Mouse (Mus musculus): ENCODE measurements around the gene Map3k6. TPM values are rescaled to one million over a fixed set of nuclear protein-coding genes. Genes with fewer than 3 reads are reported as not detected.

Gene Map3k6
- polyA plus RNA-seq, 1 experiment from 2014 or later: 3.4 TPM

DNA sequence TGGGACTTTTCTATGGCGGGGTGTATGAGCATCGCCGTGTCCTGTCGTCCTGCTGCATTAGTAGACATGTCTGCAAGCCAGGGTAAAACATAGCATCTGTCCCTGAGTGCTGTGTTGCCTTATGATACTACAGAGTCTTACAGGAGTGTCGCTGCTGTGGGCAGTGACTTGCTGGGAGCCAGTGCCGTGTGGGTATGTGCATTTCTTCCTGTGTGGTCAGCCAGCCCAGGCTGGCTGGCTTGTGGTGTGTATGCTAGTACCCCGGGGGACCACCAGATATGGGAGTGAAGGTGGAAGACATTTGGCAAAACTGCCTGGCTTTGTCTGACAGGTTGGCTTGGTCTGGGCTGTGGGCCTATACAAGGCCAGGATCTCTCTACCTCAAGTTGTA lies 21.8 kb downstream of the Map3k6 start:
- Histone ChIP-seq H3K4me3 (ENCODE audit: low read depth, low read length) (peak overlapping the region; percentile 6; the same call in 1 of the 2 replicates), H3K27ac (ENCODE audit: low read length) (peak overlapping the region; percentile 27; the same call in 1 of the 2 replicates), H3K9me3 (ENCODE audit: control insufficient read depth, low read depth, low read length) (no peaks in the 10 kb centered on the region), H3K4me2 (replicated peaks; ENCODE audit: low read depth, low read length) (no peak overlapping the region), H3K36me3 (ENCODE audit: control insufficient read depth, insufficient read depth, low read length) (peaks cover 20% of the 10 kb centered on the region; the same call in 1 of the 2 replicates), H3K4me1 (ENCODE audit: control insufficient read depth, insufficient read depth, low read length) (0 out of 2 replicates have a peak, but pooled peaks cover 3% of the 10 kb centered on the region), H3K27me3 (ENCODE audit: control insufficient read depth, insufficient read depth, low read length) (no peaks in the 10 kb centered on the region), H3K9ac (replicated peaks; ENCODE audit: low read depth, low read length) (no peak overlapping the region)
- WGBS: 70% methylated on average over 7 of the region's 7 CpGs
- no peak for ATAC-seq (ENCODE audit: insufficient number of reproducible peaks, insufficient read depth, low FRiP score, low read depth)

DNA sequence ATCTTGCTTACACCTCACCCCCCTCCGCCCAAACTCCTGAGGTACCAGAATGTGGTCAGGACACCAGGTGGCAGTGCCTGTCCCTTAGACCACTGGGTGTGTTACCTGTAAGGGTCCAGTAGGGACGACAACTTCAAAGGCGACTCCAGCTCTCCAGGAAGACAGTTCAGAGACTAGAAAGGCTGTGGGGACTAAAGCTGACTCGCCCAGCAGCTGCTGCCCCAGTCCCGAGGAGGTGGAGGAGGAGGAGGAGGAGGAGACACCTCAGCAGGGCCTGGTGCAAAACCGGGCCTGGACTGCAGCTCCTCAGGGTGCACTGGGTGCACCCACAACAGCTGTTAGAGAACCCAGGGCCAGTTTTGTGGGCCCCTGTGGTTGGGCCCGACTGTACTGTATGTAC lies 22.3 kb downstream of the Map3k6 start, which contains the start of gene Sytl1:
Gene Sytl1, minus strand, starts transcription at position 232 of the 400 bp plus-strand sequence.
- H3K36me3 ChIP-seq (ENCODE audit: control insufficient read depth, insufficient read depth, low read length): peaks cover 24% of the 10 kb centered on the region
- H3K9me3 ChIP-seq (ENCODE audit: control insufficient read depth, low read depth, low read length): no peaks in the 10 kb centered on the region
- peak within 1 kb of the TSS; percentile 12; the same call in 1 of the 2 replicates for H3K4me2 ChIP-seq (replicated peaks; ENCODE audit: low read depth, low read length)
- no peaks in the 10 kb centered on the region for H3K27me3 ChIP-seq (ENCODE audit: control insufficient read depth, insufficient read depth, low read length)
- peak within 1 kb of the TSS; percentile 27; the same call in 1 of the 2 replicates for H3K27ac ChIP-seq (ENCODE audit: low read length)
- peak within 1 kb of the TSS; percentile 6; the same call in 1 of the 2 replicates for H3K4me3 ChIP-seq (ENCODE audit: low read depth, low read length)
- H3K9ac ChIP-seq (replicated peaks; ENCODE audit: low read depth, low read length): no peak within 1 kb of the TSS
- ATAC-seq (ENCODE audit: insufficient number of reproducible peaks, insufficient read depth, low FRiP score, low read depth): no peak
- 32% methylated on average over 7 of the region's 7 CpGs for WGBS
- 0 out of 2 replicates have a peak, but pooled peaks cover under 1% of the 10 kb centered on the region for H3K4me1 ChIP-seq (ENCODE audit: control insufficient read depth, insufficient read depth, low read length)

DNA sequence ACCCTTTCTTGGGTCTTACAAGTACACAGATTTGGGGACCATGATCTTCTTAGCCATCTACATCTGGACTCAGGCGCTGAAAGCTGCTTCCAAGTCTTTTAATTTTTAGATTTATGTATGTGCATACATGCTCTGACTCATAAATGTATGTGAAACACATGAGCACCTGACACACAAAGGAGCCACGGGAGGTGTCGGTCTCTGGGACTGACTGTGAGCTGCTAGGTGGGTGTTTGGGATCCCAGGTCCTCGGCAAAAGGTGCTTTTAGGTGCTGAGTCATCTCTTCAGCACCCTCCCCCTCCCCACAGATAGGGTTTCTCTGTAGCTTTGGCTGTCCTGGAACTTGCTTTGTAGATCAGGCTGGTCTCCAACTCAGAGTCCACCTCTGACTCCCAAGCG lies 23.1 kb downstream of the Map3k6 start:
- no peak overlapping the region for H3K9ac ChIP-seq (replicated peaks; ENCODE audit: low read depth, low read length)
- peaks cover 33% of the 10 kb centered on the region for H3K36me3 ChIP-seq (ENCODE audit: control insufficient read depth, insufficient read depth, low read length)
- no peak overlapping the region for H3K4me2 ChIP-seq (replicated peaks; ENCODE audit: low read depth, low read length)
- H3K27ac ChIP-seq (ENCODE audit: low read length): no peak overlapping the region
- H3K4me1 ChIP-seq (ENCODE audit: control insufficient read depth, insufficient read depth, low read length): no peaks in the 10 kb centered on the region
- H3K9me3 ChIP-seq (ENCODE audit: control insufficient read depth, low read depth, low read length): no peaks in the 10 kb centered on the region
- H3K4me3 ChIP-seq (ENCODE audit: low read depth, low read length): no peak overlapping the region
- no peaks in the 10 kb centered on the region for H3K27me3 ChIP-seq (ENCODE audit: control insufficient read depth, insufficient read depth, low read length)
- WGBS: 90% methylated on average over 5 of the region's 5 CpGs
- ATAC-seq (ENCODE audit: insufficient number of reproducible peaks, insufficient read depth, low FRiP score, low read depth): no peak

DNA sequence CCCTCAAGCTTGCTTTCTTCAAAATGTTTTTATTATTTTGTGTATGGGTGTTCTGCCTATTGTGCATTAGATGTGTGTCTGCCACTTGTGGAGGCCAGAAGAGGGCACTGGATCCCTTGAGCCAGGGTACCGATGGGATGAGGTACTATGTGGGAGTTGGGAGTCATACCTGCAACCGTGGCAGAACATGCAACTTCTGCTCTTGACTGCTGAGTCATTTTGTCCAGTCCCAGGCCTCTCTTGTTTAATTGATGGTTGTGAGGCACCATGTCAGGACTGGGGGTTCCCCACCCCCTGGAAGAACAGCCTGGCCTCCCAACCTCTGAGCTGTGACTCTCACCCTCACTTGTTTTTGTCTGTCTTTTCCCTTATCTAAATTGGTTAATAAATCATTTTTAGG lies 23.9 kb downstream of the Map3k6 start:
- H3K9me3 ChIP-seq (ENCODE audit: control insufficient read depth, low read depth, low read length): no peaks in the 10 kb centered on the region
- WGBS: 90% methylated on average over 2 of the region's 2 CpGs

DNA sequence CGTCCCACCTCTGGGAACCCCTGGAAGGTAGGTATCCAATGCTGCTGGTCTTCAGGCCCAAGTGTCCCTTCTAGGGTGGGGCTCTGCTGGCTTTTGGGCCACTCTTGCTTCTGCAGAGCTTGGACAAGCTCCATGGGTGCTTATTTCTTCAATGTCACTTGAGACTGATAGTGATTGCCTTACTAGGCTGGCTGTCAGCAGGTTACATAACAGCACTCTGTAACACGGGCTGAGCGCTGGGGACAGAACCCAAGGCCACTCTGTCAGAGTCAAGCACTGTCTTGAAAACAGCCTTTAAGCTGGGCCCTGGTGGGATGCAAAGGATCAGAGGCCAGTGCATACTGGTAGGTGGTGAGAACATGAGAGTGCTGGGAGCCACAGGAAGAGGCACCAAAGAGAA lies 24.7 kb downstream of the Map3k6 start:
- Histone ChIP-seq H3K4me3 (ENCODE audit: low read depth, low read length) (no peak overlapping the region), H3K9me3 (ENCODE audit: control insufficient read depth, low read depth, low read length) (no peaks in the 10 kb centered on the region), H3K36me3 (ENCODE audit: control insufficient read depth, insufficient read depth, low read length) (peaks cover 41% of the 10 kb centered on the region), H3K27ac (ENCODE audit: low read length) (no peak overlapping the region), H3K4me2 (replicated peaks; ENCODE audit: low read depth, low read length) (no peak overlapping the region), H3K4me1 (ENCODE audit: control insufficient read depth, insufficient read depth, low read length) (no peaks in the 10 kb centered on the region), H3K27me3 (ENCODE audit: control insufficient read depth, insufficient read depth, low read length) (no peaks in the 10 kb centered on the region), H3K9ac (replicated peaks; ENCODE audit: low read depth, low read length) (no peak overlapping the region)
- WGBS: 91% methylated on average over 3 of the region's 3 CpGs
- no peak for ATAC-seq (ENCODE audit: insufficient number of reproducible peaks, insufficient read depth, low FRiP score, low read depth)

More for the DNA sequence above, 23.9 kb downstream of the Map3k6 start:
- Histone ChIP-seq H3K27me3 (ENCODE audit: control insufficient read depth, insufficient read depth, low read length) (no peaks in the 10 kb centered on the region), H3K9ac (replicated peaks; ENCODE audit: low read depth, low read length) (no peak overlapping the region), H3K4me1 (ENCODE audit: control insufficient read depth, insufficient read depth, low read length) (no peaks in the 10 kb centered on the region), H3K36me3 (ENCODE audit: control insufficient read depth, insufficient read depth, low read length) (peaks cover 41% of the 10 kb centered on the region), H3K27ac (ENCODE audit: low read length) (no peak overlapping the region), H3K4me3 (ENCODE audit: low read depth, low read length) (no peak overlapping the region), H3K4me2 (replicated peaks; ENCODE audit: low read depth, low read length) (no peak overlapping the region)
- no peak for ATAC-seq (ENCODE audit: insufficient number of reproducible peaks, insufficient read depth, low FRiP score, low read depth)

DNA sequence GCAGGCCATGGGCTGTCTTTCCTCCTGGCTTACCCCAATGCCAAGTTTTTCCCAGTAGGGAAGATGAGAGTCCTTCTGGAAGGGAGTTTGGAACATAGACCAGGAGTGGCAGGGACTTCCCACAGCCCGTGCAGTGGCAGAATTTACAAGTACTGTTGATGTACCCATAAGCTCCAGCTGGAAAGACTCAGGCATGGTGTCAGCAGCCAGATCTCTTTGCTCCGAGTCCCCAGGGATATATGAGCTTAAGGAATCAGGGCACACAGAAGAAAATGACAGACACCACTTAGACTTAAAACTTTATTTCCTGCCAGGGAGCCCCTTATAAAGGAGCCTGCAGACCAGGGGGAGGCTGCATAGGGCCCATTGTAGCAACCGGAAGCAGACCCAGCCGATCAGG lies 25.1 kb downstream of the Map3k6 start:
- Histone ChIP-seq H3K27me3 (ENCODE audit: control insufficient read depth, insufficient read depth, low read length) (no peaks in the 10 kb centered on the region), H3K36me3 (ENCODE audit: control insufficient read depth, insufficient read depth, low read length) (peaks cover 41% of the 10 kb centered on the region), H3K9me3 (ENCODE audit: control insufficient read depth, low read depth, low read length) (no peaks in the 10 kb centered on the region), H3K4me1 (ENCODE audit: control insufficient read depth, insufficient read depth, low read length) (no peaks in the 10 kb centered on the region), H3K4me2 (replicated peaks; ENCODE audit: low read depth, low read length) (no peak overlapping the region), H3K4me3 (ENCODE audit: low read depth, low read length) (no peak overlapping the region), H3K9ac (replicated peaks; ENCODE audit: low read depth, low read length) (no peak overlapping the region), H3K27ac (ENCODE audit: low read length) (no peak overlapping the region)
- 67% methylated on average over 4 of the region's 4 CpGs for WGBS
- ATAC-seq (ENCODE audit: insufficient number of reproducible peaks, insufficient read depth, low FRiP score, low read depth): no peak

DNA sequence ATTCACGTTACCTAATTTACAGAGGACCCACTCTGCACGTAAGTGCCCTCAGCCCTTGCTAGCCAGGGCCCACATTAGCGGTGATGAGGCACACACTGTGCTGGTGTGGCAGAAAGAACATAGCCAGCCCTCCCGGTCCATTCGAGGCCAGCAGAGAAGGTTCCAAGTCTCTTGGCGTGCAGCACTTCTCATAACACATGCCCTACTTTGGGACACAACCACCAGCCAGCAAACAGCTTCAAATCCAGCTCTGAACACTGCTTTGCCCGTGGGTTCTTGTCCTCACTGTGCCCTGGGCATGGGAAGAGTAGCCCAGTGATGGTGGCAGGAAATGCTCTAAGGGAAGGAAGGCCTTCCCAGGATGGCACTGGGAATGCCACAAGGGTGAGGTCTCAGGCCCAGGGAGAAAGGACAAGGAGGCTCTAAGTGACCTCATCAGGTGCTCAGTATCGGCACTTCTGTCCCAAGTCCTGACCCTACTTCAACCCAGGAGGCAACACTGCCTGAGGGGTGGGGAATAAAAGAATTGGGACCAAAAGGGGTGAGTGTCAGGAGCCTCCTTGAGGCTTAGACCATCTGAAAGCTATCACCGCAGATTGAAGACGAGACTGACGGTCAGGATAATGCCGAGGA lies 25.7 kb downstream of the Map3k6 start:
- 88% methylated on average over 12 of the region's 12 CpGs for WGBS
- no peak overlapping the region for H3K27ac ChIP-seq (ENCODE audit: low read length)
- H3K36me3 ChIP-seq (ENCODE audit: control insufficient read depth, insufficient read depth, low read length): peaks cover 41% of the 10 kb centered on the region

DNA sequence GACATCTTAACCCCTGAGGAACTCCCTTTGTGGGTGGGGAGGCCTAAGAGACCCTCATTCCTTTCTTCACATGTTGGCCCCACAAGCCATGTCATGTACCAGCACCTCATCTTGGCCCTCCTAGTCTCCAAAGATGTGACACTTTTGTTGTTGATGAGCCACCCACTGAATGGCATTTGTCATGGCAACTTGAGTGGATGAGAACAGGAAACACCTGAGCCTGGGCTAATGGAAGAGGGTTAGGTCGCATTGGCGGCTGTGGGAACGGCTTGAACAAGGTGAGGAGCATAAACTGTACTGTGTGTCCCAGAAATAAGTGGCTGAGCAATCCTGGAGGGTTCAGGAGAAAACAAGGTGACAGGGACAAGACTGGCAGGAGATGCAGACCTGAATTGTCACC lies 28.3 kb downstream of the Map3k6 start:
- Histone ChIP-seq H3K4me1 (ENCODE audit: control insufficient read depth, insufficient read depth, low read length) (no peaks in the 10 kb centered on the region), H3K27me3 (ENCODE audit: control insufficient read depth, insufficient read depth, low read length) (no peaks in the 10 kb centered on the region), H3K9me3 (ENCODE audit: control insufficient read depth, low read depth, low read length) (no peaks in the 10 kb centered on the region), H3K4me3 (ENCODE audit: low read depth, low read length) (no peak overlapping the region), H3K4me2 (replicated peaks; ENCODE audit: low read depth, low read length) (no peak overlapping the region), H3K36me3 (ENCODE audit: control insufficient read depth, insufficient read depth, low read length) (peaks cover 41% of the 10 kb centered on the region), H3K27ac (ENCODE audit: low read length) (no peak overlapping the region), H3K9ac (replicated peaks; ENCODE audit: low read depth, low read length) (no peak overlapping the region)
- 88% methylated on average over 3 of the region's 3 CpGs for WGBS
- no peak for ATAC-seq (ENCODE audit: insufficient number of reproducible peaks, insufficient read depth, low FRiP score, low read depth)

More for the DNA sequence above, 25.7 kb downstream of the Map3k6 start:
- Histone ChIP-seq H3K9ac (replicated peaks; ENCODE audit: low read depth, low read length) (no peak overlapping the region), H3K9me3 (ENCODE audit: control insufficient read depth, low read depth, low read length) (no peaks in the 10 kb centered on the region), H3K4me3 (ENCODE audit: low read depth, low read length) (no peak overlapping the region), H3K4me2 (replicated peaks; ENCODE audit: low read depth, low read length) (no peak overlapping the region), H3K4me1 (ENCODE audit: control insufficient read depth, insufficient read depth, low read length) (no peaks in the 10 kb centered on the region), H3K27me3 (ENCODE audit: control insufficient read depth, insufficient read depth, low read length) (no peaks in the 10 kb centered on the region)
- no peak for ATAC-seq (ENCODE audit: insufficient number of reproducible peaks, insufficient read depth, low FRiP score, low read depth)

DNA sequence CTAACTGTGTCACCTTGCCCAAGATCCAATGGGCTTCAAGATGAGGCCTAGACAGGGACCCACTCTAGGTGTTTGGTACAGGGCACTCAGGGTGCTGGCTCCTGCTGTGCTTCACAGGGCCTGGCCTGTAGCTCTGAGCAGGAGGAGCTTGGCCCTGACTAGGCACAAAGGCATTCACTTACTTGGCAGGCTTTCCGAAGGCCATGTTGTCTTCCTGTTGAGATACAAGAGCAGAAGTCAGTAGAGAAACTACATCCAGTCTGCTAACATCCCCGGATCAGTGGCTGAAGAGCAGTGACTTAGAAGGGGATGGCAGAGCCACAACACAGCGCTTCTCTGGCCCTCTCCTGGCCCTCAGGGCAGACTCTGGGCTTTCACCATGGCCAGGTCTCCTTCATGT lies 29.0 kb downstream of the Map3k6 start:
- WGBS: 87% methylated on average over 3 of the region's 3 CpGs
- no peak overlapping the region for H3K4me3 ChIP-seq (ENCODE audit: low read depth, low read length)
- ATAC-seq (ENCODE audit: insufficient number of reproducible peaks, insufficient read depth, low FRiP score, low read depth): no peak
- no peaks in the 10 kb centered on the region for H3K4me1 ChIP-seq (ENCODE audit: control insufficient read depth, insufficient read depth, low read length)
- no peak overlapping the region for H3K4me2 ChIP-seq (replicated peaks; ENCODE audit: low read depth, low read length)
- H3K36me3 ChIP-seq (ENCODE audit: control insufficient read depth, insufficient read depth, low read length): peaks cover 41% of the 10 kb centered on the region
- no peak overlapping the region for H3K9ac ChIP-seq (replicated peaks; ENCODE audit: low read depth, low read length)
- H3K27ac ChIP-seq (ENCODE audit: low read length): no peak overlapping the region
- no peaks in the 10 kb centered on the region for H3K27me3 ChIP-seq (ENCODE audit: control insufficient read depth, insufficient read depth, low read length)
- H3K9me3 ChIP-seq (ENCODE audit: control insufficient read depth, low read depth, low read length): no peaks in the 10 kb centered on the region
